Mouse (Mus musculus) CD4-positive, CD25-positive, alpha-beta regulatory T cell, adult 4 months (primary cell): ENCODE results near the gene Sprr2d. TPM values are rescaled to one million over a fixed set of nuclear protein-coding genes. Genes with fewer than 3 reads are reported as not detected.

Experiments used
- ATAC-seq: one replicate; pipeline ENCODE4 v1.8.0; 2017
- polyA plus RNA-seq, 2 experiments: library from polyadenylated mRNA; unstranded; fragments of 100-300 nt; shearing (Covaris generic); gene quantifications; one replicate each; pipeline ENCODE4 v1.2.1; 2017

Gene Sprr2d
- polyA plus RNA-seq = not detected

GRCm38 (mm10) chr3:92338840-92339239 lies at the start of gene Sprr2d:
TSS of gene Sprr2d (plus strand) at chr3:92339140.
- ATAC-seq = no peak

DNA sequence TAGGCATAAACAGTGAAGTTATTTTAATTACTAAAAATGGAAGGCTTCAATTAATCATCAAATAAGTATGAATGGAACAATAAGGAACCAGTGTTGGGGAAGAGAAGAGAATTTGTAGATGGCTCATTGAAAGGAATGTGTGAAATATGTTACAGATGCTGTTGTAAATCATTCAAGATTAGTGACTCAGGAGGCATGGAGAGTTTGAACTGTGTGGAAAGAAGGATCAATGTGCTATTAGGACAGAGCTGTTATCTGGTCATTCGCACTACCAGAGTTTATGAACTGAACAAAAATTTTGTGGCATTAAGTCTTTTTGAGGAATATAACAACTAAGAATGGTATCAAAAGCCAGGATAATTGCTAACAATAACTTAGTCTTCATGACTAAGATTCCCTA lies 31.5 kb upstream of the Sprr2d start:
- ATAC-seq = no peak

DNA sequence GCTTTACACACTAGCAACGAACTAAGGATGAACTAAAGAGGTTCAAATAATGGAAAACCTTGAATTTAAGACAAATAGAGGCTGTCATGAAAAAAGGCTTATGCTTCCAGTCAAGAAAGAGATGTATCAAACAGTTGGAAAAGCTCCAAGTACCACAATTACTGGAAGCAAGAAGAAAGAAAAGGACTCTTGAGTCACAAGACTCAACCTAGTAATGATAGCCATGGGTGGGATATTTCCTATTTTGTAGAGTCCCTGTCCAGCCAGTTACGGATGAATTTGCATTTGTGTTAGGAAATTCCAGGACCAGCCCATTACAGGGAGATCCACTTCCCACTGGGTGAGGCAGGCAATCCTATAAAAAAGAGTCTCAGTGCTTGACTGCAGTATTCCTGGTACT lies 22.6 kb upstream of the Sprr2d start, which contains the start of gene Sprr2b:
Sprr2b (plus strand) TSS at position 301 of the 400 bp plus-strand sequence.
- no peak for ATAC-seq

DNA sequence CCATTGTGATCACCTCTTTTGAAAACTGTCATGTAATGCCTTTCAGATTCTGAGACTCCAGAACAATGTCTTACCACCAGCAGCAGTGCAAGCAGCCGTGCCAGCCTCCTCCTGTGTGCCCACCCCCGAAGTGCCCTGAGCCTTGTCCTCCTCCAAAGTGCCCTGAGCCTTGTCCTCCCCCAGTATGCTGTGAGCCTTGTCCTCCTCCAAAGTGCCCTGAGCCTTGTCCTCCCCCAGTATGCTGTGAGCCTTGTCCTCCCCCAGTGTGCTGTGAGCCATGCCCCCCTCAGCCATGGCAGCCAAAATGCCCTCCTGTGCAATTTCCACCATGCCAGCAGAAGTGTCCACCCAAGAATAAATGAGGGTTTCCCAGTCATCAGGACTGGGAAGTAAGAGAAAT lies 21.6 kb upstream of the Sprr2d start:
- no peak for ATAC-seq

DNA sequence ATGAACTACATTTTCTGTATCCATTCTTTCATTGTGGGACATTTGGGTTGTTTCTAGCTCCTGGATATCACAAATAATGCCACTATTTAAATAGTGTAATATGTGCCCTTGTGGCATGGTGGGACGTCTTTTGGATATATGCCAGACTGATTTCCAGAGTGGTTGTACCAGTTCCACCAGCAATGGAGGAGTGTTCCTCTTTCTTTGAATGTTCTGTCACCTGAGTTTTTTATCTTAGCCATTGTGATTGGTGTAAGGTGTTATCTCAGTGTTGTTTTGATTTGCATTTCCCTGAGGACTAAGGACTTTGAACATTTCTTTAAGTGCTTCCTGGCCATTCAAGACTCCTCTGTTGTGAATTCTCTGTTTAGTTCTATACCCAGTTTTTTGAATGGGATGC lies 2.7 kb upstream of the Sprr2d start:
- ATAC-seq = no peak

GRCm38 (mm10) chr3:92351843-92352242 lies 12.9 kb downstream of the Sprr2d start, which contains the start of gene Sprr2e:
TSS of gene Sprr2e (plus strand) at chr3:92352143.
- ATAC-seq = no peak

DNA sequence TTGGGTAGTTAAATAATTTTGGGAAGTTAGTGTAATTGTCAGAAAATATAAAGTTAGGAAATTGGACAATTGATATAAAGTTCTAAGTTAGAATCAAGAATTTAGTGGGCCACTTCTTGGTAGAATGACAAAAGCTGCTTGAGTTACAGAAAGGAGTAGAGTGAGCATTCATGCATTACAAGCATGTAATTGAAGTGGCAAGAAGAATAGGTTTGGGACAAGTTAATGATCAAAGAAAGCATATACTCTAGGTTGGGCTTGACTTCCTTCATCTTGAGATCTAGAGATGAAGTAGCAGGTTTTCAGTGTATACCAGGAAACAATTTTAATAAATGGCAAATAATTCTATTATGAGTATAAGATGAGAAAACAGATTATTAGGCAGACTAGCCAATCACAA lies 22.7 kb downstream of the Sprr2d start:
- no peak for ATAC-seq

GRCm38 (mm10) chr3:92364887-92365286 lies 25.9 kb downstream of the Sprr2d start, which contains the start of gene Sprr2f:
TSS of gene Sprr2f (plus strand) at chr3:92365187.
- no peak for ATAC-seq

- no peak for ATAC-seq
These were observed 34.7 kb downstream of the Sprr2d start for GRCm38 (mm10) chr3:92373613-92374012.

- ATAC-seq = no peak
These were observed 46.4 kb downstream of the Sprr2d start, which contains the start of gene Sprr2h for GRCm38 (mm10) chr3:92385385-92385784. TSS of gene Sprr2h (plus strand) at chr3:92385685.

Other genes with a start within 250 kb of the Sprr2d start
- gene Prr9, start 215.2 kb upstream of the Sprr2d start, polyA plus RNA-seq = not detected
- gene Lelp1, start 196.4 kb upstream of the Sprr2d start, polyA plus RNA-seq = not detected
- gene Sprr2a1, start 123.3 kb upstream of the Sprr2d start, polyA plus RNA-seq = not detected
- not detected for gene Sprr2a2, start 123.2 kb upstream of the Sprr2d start, polyA plus RNA-seq
- gene Sprr2a3, start 53.7 kb upstream of the Sprr2d start, polyA plus RNA-seq = not detected
- not detected for gene Sprr2b, start 22.5 kb upstream of the Sprr2d start, polyA plus RNA-seq
- gene Sprr2e, start 13.0 kb downstream of the Sprr2d start, polyA plus RNA-seq = not detected
- gene Sprr2f, start 26.0 kb downstream of the Sprr2d start, polyA plus RNA-seq = not detected
- not detected for gene Sprr2h, start 46.5 kb downstream of the Sprr2d start, polyA plus RNA-seq
- not detected for gene Sprr2i, start 68.9 kb downstream of the Sprr2d start, polyA plus RNA-seq
- gene Sprr2j-ps, start 78.9 kb downstream of the Sprr2d start, polyA plus RNA-seq = not detected
- gene Gm9774, start 90.3 kb downstream of the Sprr2d start, polyA plus RNA-seq = 10 to 100 TPM in 1 of 2 experiments, 1 to 10 TPM in 1; 9.0 to 12.9 TPM
- not detected for gene Sprr2k, start 93.4 kb downstream of the Sprr2d start, polyA plus RNA-seq
- not detected for gene Sprr1b, start 99.6 kb downstream of the Sprr2d start, polyA plus RNA-seq
- gene Sprr3, start 119.6 kb downstream of the Sprr2d start, polyA plus RNA-seq = not detected
- not detected for gene Sprr1a, start 146.8 kb downstream of the Sprr2d start, polyA plus RNA-seq
- not detected for gene Sprr4, start 161.4 kb downstream of the Sprr2d start, polyA plus RNA-seq
- gene 2310046K23Rik, start 195.4 kb downstream of the Sprr2d start, polyA plus RNA-seq = not detected
- not detected for gene Ivl, start 234.6 kb downstream of the Sprr2d start, polyA plus RNA-seq
- not detected for gene Smcp, start 249.9 kb downstream of the Sprr2d start, polyA plus RNA-seq